Mouse (Mus musculus): ENCODE data around the gene Cc2d2b.

DNA sequence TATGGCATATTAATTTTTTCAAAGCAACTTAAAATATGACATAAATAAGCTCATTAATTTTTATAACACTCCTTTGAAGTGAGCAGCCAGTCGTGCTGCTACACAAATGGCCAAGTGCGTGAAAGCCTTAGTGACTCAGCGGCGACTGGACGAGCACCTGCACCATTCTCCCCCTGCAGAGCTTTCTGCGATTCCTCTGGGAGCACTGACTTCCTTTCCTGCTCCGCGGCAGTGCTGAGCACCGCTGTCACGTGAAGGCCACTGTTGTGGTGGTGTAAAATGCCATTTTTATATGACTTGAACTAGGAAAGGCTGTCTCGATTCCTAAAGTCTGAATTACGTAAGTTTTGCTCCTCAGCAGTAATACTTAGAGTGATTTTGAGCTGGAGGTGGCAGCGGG is 93.0 kb downstream of the Cc2d2b start:
- TF ChIP-seq CTCF (IDR thresholded peaks at IDR 0.05; ENCODE audit: control insufficient read depth, insufficient read depth, insufficient read length) (no peak), USF1 (IDR thresholded peaks at IDR 0.05; ENCODE audit: low read depth) (no peak)
